Mouse (Mus musculus): ENCODE measurements around the gene Rcan3.

- TF ChIP-seq POLR2A (IDR thresholded peaks at IDR 0.05; ENCODE audit: borderline replicate concordance, low read depth, low read length) = no peak
- TF ChIP-seq CTCF (IDR thresholded peaks at IDR 0.05; ENCODE audit: low read depth, low read length) = peak; percentile 52
Measured at GRCm38 (mm10) chr4:135439904-135440522, 6.4 kb upstream of the Rcan3 start.
